Mouse (Mus musculus) kidney, embryonic 14.5 days (tissue): Measurements from ENCODE around the gene Apbb2. TPM values are rescaled to one million over a fixed set of nuclear protein-coding genes. Genes with fewer than 3 reads are reported as not detected.

Experiments used
- ATAC-seq: fragments of 200-750 bp; cut with Nextera tagmentation; 2 replicates; pipeline ENCODE4 v1.8.0; 2017; ENCODE audit warnings: moderate number of reproducible peaks, mild to moderate bottlenecking, moderate TSS enrichment, moderate library complexity; ENCODE audit not compliant: low FRiP score, low TSS enrichment
- H3K27ac ChIP-seq: fragments of 300-500 bp; sonication (generic); 2 replicates; pipeline ENCODE4 v1.5.1; 2014; ENCODE audit warnings: low read depth, mild to moderate bottlenecking, low read length, moderate library complexity, mixed read lengths
- H3K27me3 ChIP-seq: fragments of 300-500 bp; sonication (generic); 2 replicates; pipeline ENCODE4 v1.6.1; 2014; ENCODE audit warnings: mild to moderate bottlenecking, low read length; ENCODE audit not compliant: control insufficient read depth, insufficient read depth
- H3K36me3 ChIP-seq: fragments of 300-500 bp; sonication (generic); 2 replicates; pipeline ENCODE4 v1.6.1; 2014; ENCODE audit warnings: low read length, mixed read lengths; ENCODE audit not compliant: control insufficient read depth, insufficient read depth
- H3K4me1 ChIP-seq: fragments of 300-500 bp; sonication (generic); 2 replicates; pipeline ENCODE4 v1.6.1; 2014; ENCODE audit warnings: low read length, mixed read lengths; ENCODE audit not compliant: control insufficient read depth, insufficient read depth
- H3K4me2 ChIP-seq: fragments of 300-500 bp; sonication (generic); replicated peaks from 2 replicates; pipeline ENCODE4 v1.6.1; 2014; ENCODE audit warnings: low read depth, mild to moderate bottlenecking, low read length
- H3K4me3 ChIP-seq: fragments of 300-500 bp; sonication (generic); 2 replicates; pipeline ENCODE4 v1.5.1; 2014; ENCODE audit warnings: mild to moderate bottlenecking, low read length
- H3K9ac ChIP-seq: fragments of 300-500 bp; sonication (generic); 2 replicates; pipeline ENCODE4 v1.6.1; 2014; ENCODE audit warnings: low read depth, mild to moderate bottlenecking, low read length, moderate library complexity
- H3K9me3 ChIP-seq: fragments of 300-500 bp; sonication (generic); 2 replicates; pipeline ENCODE4 v1.6.1; 2016; ENCODE audit warnings: low read length; ENCODE audit not compliant: control insufficient read depth
- WGBS: fragments of 180-500 bp; shearing (Covaris S2); extraction: QIAGEN DNeasy Blood & Tissue Kit; methylation state at CpG from one replicate; pipeline ENCODE4 v1.1.7; 2014; 5-methylcytosine and 5-hydroxymethylcytosine counted together
- polyA plus RNA-seq: library from polyadenylated mRNA; unstranded; fragments of >200 nt; fragmentation: Nextera tagmentation; extraction: Ambion mirVana; gene quantifications from 2 replicates; pipeline ENCODE4 v1.2.1, GENCODE M21; 2014

Gene Apbb2
- polyA plus RNA-seq, 1 experiment from 2014 or later = 55.9 TPM

DNA sequence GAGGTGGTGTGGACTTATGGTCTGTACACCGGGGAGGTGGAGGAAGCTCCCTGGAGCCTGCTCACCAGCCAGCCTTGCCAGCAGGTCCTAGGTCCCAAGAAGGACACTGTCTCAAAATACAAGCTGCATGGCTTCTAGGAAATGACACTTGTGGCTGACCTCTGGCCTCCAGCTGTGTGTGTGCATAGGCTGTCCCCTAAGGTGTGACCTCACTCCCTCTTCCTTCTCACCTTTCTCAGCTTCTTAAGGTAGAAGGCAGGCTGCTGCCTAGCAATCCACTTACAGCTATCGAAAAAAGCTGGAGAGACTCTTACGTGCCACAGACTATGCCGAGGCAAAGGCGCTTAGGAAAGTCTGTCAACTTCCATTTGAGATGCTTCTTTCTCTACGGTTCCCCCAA, 142.8 kb downstream of the Apbb2 start:
- H3K27ac ChIP-seq = no peak overlapping the region
- 85% methylated on average over 6 of the region's 6 CpGs for WGBS
- no peaks in the 10 kb centered on the region for H3K4me1 ChIP-seq
- ATAC-seq = no peak
- 0 out of 2 replicates have a peak overlapping the region, but pooled peaks have one; percentile 12 for H3K9ac ChIP-seq
- H3K4me2 ChIP-seq = no peak overlapping the region
- no peak overlapping the region for H3K4me3 ChIP-seq
- no peaks in the 10 kb centered on the region for H3K27me3 ChIP-seq
- H3K9me3 ChIP-seq = no peaks in the 10 kb centered on the region
- H3K36me3 ChIP-seq = peaks cover 3% of the 10 kb centered on the region; the same call in 1 of the 2 replicates

DNA sequence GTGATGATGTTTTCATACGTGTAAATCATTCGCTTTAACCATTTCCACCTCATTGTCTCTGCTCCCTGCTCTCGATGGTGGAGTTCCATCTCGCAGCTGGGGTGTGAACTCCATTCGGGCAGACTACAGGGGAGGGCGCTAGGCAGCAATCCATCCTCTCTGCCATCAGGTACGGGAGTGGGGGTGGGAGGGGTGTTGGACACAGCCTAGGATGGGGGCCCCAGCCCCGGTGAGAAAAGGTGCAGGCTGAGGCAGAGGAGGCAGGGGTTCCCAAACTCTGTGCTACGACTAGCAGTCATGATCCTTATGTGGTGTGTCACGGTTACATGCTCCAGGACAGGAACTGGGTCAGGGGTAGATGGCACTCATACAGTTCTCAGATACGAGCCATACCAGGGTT, 144.4 kb downstream of the Apbb2 start:
- Histone ChIP-seq H3K36me3 (no peaks in the 10 kb centered on the region), H3K27me3 (no peaks in the 10 kb centered on the region), H3K27ac (no peak overlapping the region), H3K4me2 (no peak overlapping the region), H3K4me3 (no peak overlapping the region), H3K4me1 (no peaks in the 10 kb centered on the region), H3K9me3 (no peaks in the 10 kb centered on the region), H3K9ac (no peak overlapping the region)
- WGBS = 51% methylated on average over 11 of the region's 11 CpGs
- no peak for ATAC-seq

DNA sequence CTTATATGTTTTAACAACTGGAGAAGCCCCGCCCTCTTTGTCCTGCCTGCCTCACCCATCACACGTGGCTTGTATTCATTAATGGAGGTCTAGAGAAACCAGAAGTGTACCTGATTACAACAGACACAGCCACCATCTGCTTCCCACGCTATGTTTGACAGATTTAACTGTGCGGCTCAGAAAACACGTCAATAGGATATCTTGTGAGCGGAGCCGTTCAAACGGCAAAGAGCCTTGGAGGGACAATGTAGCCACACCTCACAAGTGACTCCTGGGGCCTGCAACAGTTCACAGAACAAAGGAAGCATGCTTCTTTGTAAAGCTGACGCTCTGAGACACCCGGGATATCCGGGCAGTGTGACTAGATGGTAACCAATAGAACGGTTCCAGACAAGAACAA, 145.0 kb downstream of the Apbb2 start:
- Histone ChIP-seq H3K27me3 (no peaks in the 10 kb centered on the region), H3K4me2 (no peak overlapping the region; the same call in 1 of the 2 replicates), H3K9ac (no peak overlapping the region), H3K36me3 (no peaks in the 10 kb centered on the region), H3K4me3 (no peak overlapping the region), H3K9me3 (no peaks in the 10 kb centered on the region), H3K4me1 (no peaks in the 10 kb centered on the region), H3K27ac (no peak overlapping the region)
- ATAC-seq = no peak
- 44% methylated on average over 12 of the region's 12 CpGs for WGBS

DNA sequence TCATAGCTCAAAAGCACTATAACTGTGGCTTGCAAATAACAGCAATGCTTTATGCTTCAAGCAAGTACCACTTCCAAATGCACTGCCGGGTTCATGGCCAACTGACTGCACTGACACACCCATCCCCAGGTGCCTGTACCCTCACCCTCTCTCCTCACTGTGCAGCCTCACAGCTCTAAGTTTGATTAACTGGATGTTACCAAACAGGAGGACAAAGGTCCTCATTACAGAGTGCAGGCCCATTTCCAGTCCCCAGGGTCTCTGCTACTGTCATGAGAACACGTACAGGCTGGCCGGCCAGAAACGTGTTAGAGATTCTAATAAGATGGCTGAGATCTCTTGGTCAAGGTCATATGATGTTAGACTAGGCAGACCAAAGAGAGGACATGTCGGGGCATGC, 147.7 kb downstream of the Apbb2 start:
- no peaks in the 10 kb centered on the region for H3K27me3 ChIP-seq
- H3K9ac ChIP-seq = no peak overlapping the region
- H3K4me2 ChIP-seq = no peak overlapping the region
- 86% methylated on average over 5 of the region's 5 CpGs for WGBS
- H3K4me1 ChIP-seq = no peaks in the 10 kb centered on the region
- no peak overlapping the region for H3K4me3 ChIP-seq
- no peak for ATAC-seq
- no peak overlapping the region for H3K27ac ChIP-seq
- H3K9me3 ChIP-seq = no peaks in the 10 kb centered on the region
- no peaks in the 10 kb centered on the region for H3K36me3 ChIP-seq

DNA sequence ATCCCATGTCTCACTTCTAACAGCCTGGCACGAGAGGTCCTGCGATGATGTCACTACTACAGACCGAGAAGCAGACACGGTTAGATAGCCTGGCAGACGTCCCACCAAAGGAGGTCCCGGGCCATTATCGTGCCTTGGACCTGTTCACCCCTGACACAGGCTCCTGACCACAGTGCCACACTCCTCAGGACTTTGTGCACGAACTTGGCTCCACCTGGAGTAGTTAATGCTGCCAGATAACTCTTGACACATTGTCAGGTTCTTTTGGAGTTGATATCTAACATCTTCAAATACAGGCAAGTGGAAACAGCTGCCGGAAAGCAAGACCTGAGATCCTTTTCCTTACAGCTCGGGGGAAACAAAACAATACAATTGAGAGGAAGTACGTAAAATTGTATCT, 148.9 kb downstream of the Apbb2 start:
- H3K4me3 ChIP-seq = no peak overlapping the region
- no peaks in the 10 kb centered on the region for H3K27me3 ChIP-seq
- no peak overlapping the region for H3K27ac ChIP-seq
- no peaks in the 10 kb centered on the region for H3K36me3 ChIP-seq
- H3K4me2 ChIP-seq = no peak overlapping the region
- H3K4me1 ChIP-seq = no peaks in the 10 kb centered on the region
- H3K9ac ChIP-seq = no peak overlapping the region
- no peak for ATAC-seq
- WGBS = 72% methylated on average over 11 of the region's 11 CpGs
- H3K9me3 ChIP-seq = no peaks in the 10 kb centered on the region

DNA sequence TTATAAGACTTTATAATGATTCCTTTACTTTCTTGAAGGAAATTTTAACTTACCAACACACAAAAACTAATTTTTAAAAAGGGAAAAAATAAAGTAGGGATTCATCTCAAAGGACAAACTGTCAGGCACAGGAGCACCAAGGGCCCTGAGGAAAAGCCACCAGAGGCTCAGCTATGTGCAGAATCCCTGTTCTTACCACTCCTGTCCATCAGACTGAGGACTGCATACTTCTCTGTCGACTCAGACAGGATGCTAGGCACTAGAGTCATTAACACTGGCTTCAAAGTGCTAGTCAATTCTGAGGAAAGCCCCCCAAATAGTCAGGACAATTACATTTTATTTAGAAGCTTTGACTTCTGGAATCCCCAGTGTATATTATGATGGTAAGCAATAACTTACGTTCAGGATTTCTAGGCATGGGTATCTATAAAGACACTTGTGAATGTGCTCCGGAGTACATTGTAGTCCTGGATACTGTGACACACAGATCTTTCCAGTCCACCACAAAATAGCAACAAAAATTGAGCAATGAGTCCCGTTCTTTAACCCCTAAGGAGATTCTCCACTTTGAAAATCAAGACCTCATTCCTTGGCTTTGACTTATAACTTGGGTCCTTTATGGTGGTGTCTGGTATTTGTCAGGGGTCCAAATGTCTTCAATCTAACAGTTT, 150.1 kb downstream of the Apbb2 start:
- H3K36me3 ChIP-seq = no peaks in the 10 kb centered on the region
- 77% methylated on average over 4 of the region's 4 CpGs for WGBS
- no peak for ATAC-seq

DNA sequence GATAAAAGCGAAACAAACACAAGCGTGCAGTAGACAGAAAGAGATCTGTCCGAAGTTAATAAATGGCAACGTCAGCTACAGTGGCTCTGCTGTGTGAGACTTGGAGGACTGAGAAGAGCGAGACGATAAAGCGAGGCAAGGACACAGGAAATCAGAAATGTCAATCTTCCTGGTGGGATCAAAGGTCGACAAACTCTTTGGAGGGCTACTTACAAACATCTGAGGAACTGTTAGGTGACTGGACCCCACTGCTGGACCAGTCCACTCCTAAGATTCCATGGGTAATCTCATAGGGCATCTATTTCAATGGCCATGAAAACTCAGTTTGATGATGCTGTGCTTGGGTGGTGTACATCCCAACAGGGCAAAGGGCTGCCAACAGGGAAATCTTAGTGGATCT, 155.9 kb downstream of the Apbb2 start:
- Histone ChIP-seq H3K4me2 (no peak overlapping the region), H3K36me3 (no peaks in the 10 kb centered on the region), H3K4me3 (no peak overlapping the region), H3K27ac (no peak overlapping the region), H3K27me3 (no peaks in the 10 kb centered on the region), H3K4me1 (no peaks in the 10 kb centered on the region), H3K9ac (no peak overlapping the region), H3K9me3 (no peaks in the 10 kb centered on the region)
- 74% methylated on average over 8 of the region's 8 CpGs for WGBS
- no peak for ATAC-seq

More for the DNA sequence above, 150.1 kb downstream of the Apbb2 start:
- no peak overlapping the region for H3K27ac ChIP-seq
- no peak overlapping the region for H3K4me2 ChIP-seq
- no peak overlapping the region for H3K9ac ChIP-seq
- no peaks in the 10 kb centered on the region for H3K27me3 ChIP-seq
- H3K9me3 ChIP-seq = no peaks in the 10 kb centered on the region
- no peaks in the 10 kb centered on the region for H3K4me1 ChIP-seq
- no peak overlapping the region for H3K4me3 ChIP-seq

DNA sequence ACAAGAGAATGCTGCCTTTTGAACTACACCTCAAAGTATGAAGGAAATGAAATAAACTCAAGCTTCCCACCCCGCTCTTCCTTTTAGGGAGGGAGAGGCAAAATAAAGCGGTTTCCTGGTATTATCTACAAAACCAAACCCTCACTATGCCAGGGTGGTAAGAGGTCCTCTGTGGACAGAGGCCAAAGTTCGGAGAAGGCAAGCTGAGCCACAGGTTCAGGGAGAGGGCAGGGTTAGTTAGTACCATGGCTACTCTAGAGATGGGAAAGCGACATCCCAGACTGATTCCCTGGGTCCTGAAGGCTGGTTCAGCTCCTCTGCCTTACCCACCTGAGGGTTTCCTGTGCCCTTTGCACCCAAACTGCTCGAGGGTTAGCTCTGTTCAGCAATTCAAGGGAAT, 159.7 kb downstream of the Apbb2 start:
- Histone ChIP-seq H3K4me1 (no peaks in the 10 kb centered on the region), H3K9me3 (no peaks in the 10 kb centered on the region), H3K36me3 (no peaks in the 10 kb centered on the region), H3K4me2 (no peak overlapping the region), H3K27ac (no peak overlapping the region), H3K4me3 (no peak overlapping the region), H3K9ac (no peak overlapping the region), H3K27me3 (no peaks in the 10 kb centered on the region)
- no peak for ATAC-seq
- 76% methylated on average over 5 of the region's 5 CpGs for WGBS

DNA sequence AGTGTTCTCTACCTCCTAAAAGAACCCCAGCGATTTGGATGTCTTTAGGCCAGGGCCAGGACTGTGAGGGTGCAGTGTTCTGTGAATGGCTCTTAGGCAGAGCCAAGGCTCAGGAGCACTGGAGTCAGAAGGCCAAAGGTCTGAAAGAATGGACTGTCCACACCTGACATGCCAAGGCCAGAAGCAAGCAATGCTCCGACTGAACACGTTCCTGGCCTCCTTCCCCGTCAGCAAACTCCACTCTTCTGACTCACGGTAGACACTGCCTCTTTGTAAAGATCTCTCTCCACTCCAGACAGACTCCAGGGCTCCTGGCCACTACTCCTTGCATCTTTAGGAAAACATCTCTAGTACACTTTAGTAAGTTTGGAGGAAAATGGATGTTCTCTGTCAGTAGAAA, 163.3 kb downstream of the Apbb2 start:
- no peaks in the 10 kb centered on the region for H3K27me3 ChIP-seq
- 94% methylated on average over 5 of the region's 5 CpGs for WGBS

More for the DNA sequence above, 163.3 kb downstream of the Apbb2 start:
- Histone ChIP-seq H3K4me3 (no peak overlapping the region), H3K9me3 (no peaks in the 10 kb centered on the region), H3K4me1 (no peaks in the 10 kb centered on the region), H3K4me2 (no peak overlapping the region), H3K27ac (no peak overlapping the region), H3K36me3 (no peaks in the 10 kb centered on the region; the same call in 1 of the 2 replicates), H3K9ac (no peak overlapping the region)
- no peak for ATAC-seq
